Mouse (Mus musculus) cerebellum, postnatal 4 days (tissue): ENCODE measurements around the gene Ncbp2.

Experiments
- DNase-seq, 2 experiments: peaks; one replicate each; pipeline ENCODE4 v3.0.0; 2022; ENCODE audit warnings: low spot score in 2 of 2, mixed read lengths in 1 of 2

Gene Ncbp2

GRCm38 (mm10) chr16:32008529-32009293 is 60.4 kb downstream of the Ncbp2 start:
- no peak for DNase-seq

DNA sequence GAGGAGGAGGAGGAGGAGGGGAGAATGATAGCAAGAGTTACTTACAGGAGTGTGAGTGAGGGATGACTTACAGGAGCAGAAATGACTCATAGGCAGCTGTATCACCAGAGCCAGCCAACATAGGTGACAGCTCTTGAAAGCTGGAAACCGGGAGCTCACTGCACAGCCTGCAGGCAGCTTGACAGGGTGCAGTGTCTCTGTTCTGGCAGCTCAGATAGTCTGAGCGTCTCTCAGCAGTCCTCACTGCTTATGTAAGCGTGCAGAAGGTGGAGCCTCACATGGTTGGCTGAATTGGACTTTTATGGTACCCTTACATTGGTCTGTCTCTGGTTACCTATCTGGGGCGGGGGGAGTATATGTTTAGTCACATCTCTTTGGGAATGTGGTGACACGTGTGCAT is 61.6 kb downstream of the Ncbp2 start:
- DNase-seq = no peak

- no peak for DNase-seq
Observed at GRCm38 (mm10) chr16:32010330-32010729, 62.0 kb downstream of the Ncbp2 start.
